Mouse (Mus musculus) olfactory bulb, adult 2 months (tissue): ENCODE measurements around the gene 9130019O22Rik.

Experiments
- CTCF ChIP-seq: fragments of 200-500 bp; IDR thresholded peaks from 2 replicates; pipeline ENCODE4 v1.5.1; 2012; ENCODE audit warnings: low read depth, mild to moderate bottlenecking, low read length, moderate library complexity; ENCODE audit not compliant: insufficient read depth
- POLR2A ChIP-seq: fragments of 200-500 bp; IDR thresholded peaks from 2 replicates; pipeline ENCODE4 v1.6.1; 2012; ENCODE audit warnings: mild to moderate bottlenecking, low read depth, low read length, moderate library complexity; ENCODE audit not compliant: insufficient read depth

- TF ChIP-seq CTCF (no peak), POLR2A (no peak)
Observed at GRCm38 (mm10) chr7:127361449-127361848, 25.5 kb downstream of the 9130019O22Rik start.
